Mouse (Mus musculus) bone marrow macrophage, adult 2 months (primary cell): ENCODE results near the gene Ston2.

Experiments
- CTCF ChIP-seq: IDR thresholded peaks from 2 replicates; pipeline ENCODE4 v1.5.1; 2012; ENCODE audit warnings: low read depth, mild to moderate bottlenecking, low read length, moderate library complexity
- POLR2A ChIP-seq: IDR thresholded peaks from 2 replicates; pipeline ENCODE4 v1.6.1; 2012; ENCODE audit warnings: mild to moderate bottlenecking, low read depth, low read length, borderline replicate concordance

DNA sequence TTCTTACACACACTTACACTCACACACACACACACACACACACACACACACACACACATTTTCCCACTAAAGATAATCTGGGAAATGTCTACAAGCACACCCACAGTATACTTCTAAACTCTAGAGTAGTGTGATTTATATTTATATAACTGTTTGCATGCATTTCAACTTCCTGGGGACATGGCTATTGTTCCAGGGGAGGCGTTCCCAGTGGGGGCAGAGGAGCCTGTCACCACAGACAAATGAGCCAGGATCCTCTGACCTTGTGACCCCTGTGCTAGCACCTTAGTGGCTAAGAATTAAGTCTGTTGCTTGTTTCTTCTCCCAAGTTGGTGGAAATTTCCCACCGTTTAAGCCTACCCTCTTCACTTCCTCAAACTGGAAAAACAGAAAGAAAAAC, 23.1 kb downstream of the Ston2 start:
- TF ChIP-seq CTCF (no peak), POLR2A (no peak)
